Mouse (Mus musculus): ENCODE measurements at regions not wholly inside any gene's neighbourhood (a gene's known extent, or its start where the extent isn't known, plus 50 kb on each side); places are given as distances from the start of the nearest gene placed in this dataset.

DNA sequence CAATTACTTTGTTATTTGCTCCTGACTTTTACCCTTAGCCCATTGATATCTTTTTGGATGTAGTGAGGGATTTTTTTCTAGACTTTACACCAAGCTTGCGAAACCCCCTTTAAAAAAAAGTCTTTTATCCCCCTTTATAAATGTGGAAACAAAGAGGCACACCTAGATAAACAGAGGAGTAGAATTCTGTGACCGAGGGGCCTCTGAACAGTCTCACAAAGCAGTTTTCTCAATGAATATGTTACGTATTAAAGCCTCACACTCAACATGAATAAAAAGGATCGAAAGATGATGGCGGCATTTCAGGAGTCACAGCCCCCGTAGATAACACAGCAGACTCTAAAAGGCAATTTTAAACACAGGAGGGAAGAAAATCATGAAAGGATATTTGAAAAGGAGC, 104.2 kb downstream of the Fgf9 start:
- Histone ChIP-seq H3K4me1 (no peaks in the 10 kb centered on the region), H3K36me3 (no peaks in the 10 kb centered on the region), H3K27me3 (no peaks in the 10 kb centered on the region), H3K9me3 (replicated peaks) (no peaks in the 10 kb centered on the region), H3K9ac (no peak overlapping the region), H3K4me2 (replicated peaks) (no peak overlapping the region), H3K4me3 (replicated peaks) (no peak overlapping the region), H3K27ac (replicated peaks) (no peak overlapping the region)
- no peak for ATAC-seq (ENCODE audit: insufficient number of reproducible peaks, low FRiP score, low TSS enrichment, low read depth)
- WGBS: 81% methylated on average over 6 of the region's 6 CpGs

DNA sequence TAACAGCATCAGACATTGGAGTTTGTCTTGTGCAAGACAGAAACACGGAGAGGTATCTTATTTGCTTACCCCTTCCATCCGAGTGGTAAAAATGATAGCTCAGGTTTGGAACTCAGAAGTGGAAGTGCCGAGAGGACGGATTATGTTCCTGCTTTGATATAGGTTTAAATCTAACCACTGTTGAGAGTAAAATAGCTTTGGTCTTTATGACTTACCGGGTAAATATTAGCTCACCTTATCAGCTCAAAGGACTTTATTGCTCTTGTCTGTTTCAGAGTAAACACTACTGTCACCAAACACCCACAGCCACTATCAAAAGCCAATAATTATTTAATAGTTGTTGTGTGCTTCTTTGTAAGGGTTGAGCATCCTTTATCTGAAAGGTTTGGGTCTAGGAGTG, 98.6 kb downstream of the Fgf9 start:
- H3K4me1 ChIP-seq: no peaks in the 10 kb centered on the region
- H3K4me2 ChIP-seq (replicated peaks): no peak overlapping the region
- no peaks in the 10 kb centered on the region for H3K27me3 ChIP-seq
- ATAC-seq (ENCODE audit: insufficient number of reproducible peaks, low FRiP score, low TSS enrichment, low read depth): no peak
- H3K9me3 ChIP-seq (replicated peaks): no peaks in the 10 kb centered on the region
- WGBS: 86% methylated on average over 5 of the region's 5 CpGs
- no peak overlapping the region for H3K9ac ChIP-seq
- H3K36me3 ChIP-seq: no peaks in the 10 kb centered on the region
- H3K4me3 ChIP-seq (replicated peaks): no peak overlapping the region
- no peak overlapping the region for H3K27ac ChIP-seq (replicated peaks)
